Mouse (Mus musculus) embryo, embryonic 11 days (tissue): ENCODE results near the gene Gm11168.
"Not testable (repeated sequence)": the region's sequence is repeated elsewhere in the genome, so short reads cannot be mapped to it uniquely, and the experiment has no call there.

Experiments
- DNase-seq: peaks from one replicate; pipeline ENCODE4 v3.0.0-alpha.2; 2015

The Gm11168 gene

GRCm38 (mm10) chr9:3025653-3026052 lies 22.5 kb downstream of the Gm11168 start:
- DNase-seq = not testable (repeated sequence)

GRCm38 (mm10) chr9:3026136-3026535 lies 23.0 kb downstream of the Gm11168 start:
- not testable (repeated sequence) for DNase-seq

GRCm38 (mm10) chr9:3026741-3027140 lies 23.6 kb downstream of the Gm11168 start:
- DNase-seq = not testable (repeated sequence)

GRCm38 (mm10) chr9:3027200-3027599 lies 24.1 kb downstream of the Gm11168 start:
- peak; percentile 49 for DNase-seq

GRCm38 (mm10) chr9:3029276-3030000 lies 26.3 kb downstream of the Gm11168 start:
- DNase-seq = not testable (repeated sequence)

- peak; percentile 80 for DNase-seq
Observed at GRCm38 (mm10) chr9:3030677-3031318, 27.7 kb downstream of the Gm11168 start.

- DNase-seq = not testable (repeated sequence)
Observed at GRCm38 (mm10) chr9:3034299-3034698, 31.2 kb downstream of the Gm11168 start, which contains the start of gene Gm17535. Gm17535 (plus strand) TSS chr9:3034599.

- DNase-seq = not testable (repeated sequence)
Observed at GRCm38 (mm10) chr9:3036577-3036976, 33.4 kb downstream of the Gm11168 start, which contains the start of gene Gm10715. Gm10715 (plus strand) TSS chr9:3036877.

- peak; percentile 1 for DNase-seq
Observed at GRCm38 (mm10) chr9:3038161-3038560, 35.0 kb downstream of the Gm11168 start.
